Mouse (Mus musculus) limb, embryonic 14.5 days (tissue): ENCODE measurements around the gene Hpgds. TPM values are rescaled to one million over a fixed set of nuclear protein-coding genes. Genes with fewer than 3 reads are reported as not detected.

Source experiments
- ATAC-seq: fragments of 200-750 bp; cut with Nextera tagmentation; 2 replicates; pipeline ENCODE4 v1.8.0; 2017; ENCODE audit warnings: low read depth, moderate number of reproducible peaks, moderate TSS enrichment; ENCODE audit not compliant: low FRiP score
- DNase-seq: peaks from one replicate; pipeline ENCODE4 v3.0.0-alpha.2; 2015; ENCODE audit warnings: low spot score
- H3K27ac ChIP-seq: fragments of 300-500 bp; sonication (generic); replicated peaks from 2 replicates; pipeline ENCODE4 v1.5.1; 2014; ENCODE audit warnings: low read depth, mild to moderate bottlenecking, low read length, moderate library complexity, mixed read lengths
- H3K27me3 ChIP-seq: fragments of 300-500 bp; sonication (generic); 2 replicates; pipeline ENCODE4 v1.6.1; 2014; ENCODE audit warnings: low read length, mixed read lengths; ENCODE audit not compliant: control insufficient read depth, insufficient read depth
- H3K36me3 ChIP-seq: fragments of 300-500 bp; sonication (generic); 2 replicates; pipeline ENCODE4 v1.6.1; 2014; ENCODE audit warnings: mild to moderate bottlenecking, low read length, moderate library complexity, mixed read lengths; ENCODE audit not compliant: control insufficient read depth, insufficient read depth
- H3K4me1 ChIP-seq: fragments of 300-500 bp; sonication (generic); 2 replicates; pipeline ENCODE4 v1.6.1; 2014; ENCODE audit warnings: antibody characterized with exemption, low read length, mixed read lengths; ENCODE audit not compliant: control insufficient read depth, insufficient read depth
- H3K4me2 ChIP-seq: fragments of 300-500 bp; sonication (generic); replicated peaks from 2 replicates; pipeline ENCODE4 v1.6.1; 2014; ENCODE audit warnings: low read depth, mild to moderate bottlenecking, low read length, moderate library complexity; ENCODE audit not compliant: severe bottlenecking
- H3K4me3 ChIP-seq: fragments of 300-500 bp; sonication (generic); replicated peaks from 2 replicates; pipeline ENCODE4 v1.5.1; 2014; ENCODE audit warnings: low read length
- H3K9ac ChIP-seq: fragments of 300-500 bp; sonication (generic); 2 replicates; pipeline ENCODE4 v1.6.1; 2014; ENCODE audit warnings: mild to moderate bottlenecking, low read depth, low read length, moderate library complexity; ENCODE audit not compliant: severe bottlenecking
- H3K9me3 ChIP-seq: fragments of 300-500 bp; sonication (generic); 2 replicates; pipeline ENCODE4 v1.6.1; 2016; ENCODE audit warnings: low read length; ENCODE audit not compliant: control insufficient read depth
- POLR2A ChIP-seq: fragments of 200-500 bp; IDR thresholded peaks from 2 replicates; pipeline ENCODE4 v1.8.0; 2012; ENCODE audit warnings: inconsistent platforms, mild to moderate bottlenecking, moderate library complexity, borderline replicate concordance; ENCODE audit not compliant: insufficient read depth, insufficient read length; ENCODE audit errors: extremely low read depth
- WGBS: fragments of 180-500 bp; shearing (Covaris S2); extraction: QIAGEN DNeasy Blood & Tissue Kit; methylation state at CpG from one replicate; pipeline ENCODE4 v1.1.7; 2014; 5-methylcytosine and 5-hydroxymethylcytosine counted together
- polyA plus RNA-seq, 2 experiments: library from polyadenylated mRNA; depleted of rRNA in 1 of 2; stranded (reverse) in 1 of 2; unstranded in 1 of 2; fragments of >200 nt; fragmentation: Nextera tagmentation in 1 of 2; extraction: Ambion mirVana in 1 of 2; gene quantifications; 2 replicates each; pipeline versions ENCODE4 v1.2.1 to v1.2.3; 2012 to 2014

Gene Hpgds
- polyA plus RNA-seq (2012; rRNA removed) = 7.6 and 7.7 TPM in 2 replicates
- 10.0 and 11.4 TPM in 2 replicates for polyA plus RNA-seq (2014; fragmentation: Nextera tagmentation; extraction: Ambion mirVana)

GRCm38 (mm10) chr6:65144621-65145205 lies at the start of gene Hpgds:
Gene Hpgds, minus strand, starts transcription at chr6:65144908.
- Histone ChIP-seq H3K9ac (no peak within 1 kb of the TSS), H3K4me2 (no peak within 1 kb of the TSS), H3K27me3 (no peaks in the 10 kb centered on the region), H3K4me1 (no peaks in the 10 kb centered on the region), H3K4me3 (no peak within 1 kb of the TSS), H3K9me3 (no peaks in the 10 kb centered on the region), H3K36me3 (no peaks in the 10 kb centered on the region), H3K27ac (no peak within 1 kb of the TSS)
- no peak for TF ChIP-seq POLR2A
- ATAC-seq (no peak), DNase-seq (no peak)
- WGBS = 59% methylated on average over 16 of the region's 16 CpGs

DNA sequence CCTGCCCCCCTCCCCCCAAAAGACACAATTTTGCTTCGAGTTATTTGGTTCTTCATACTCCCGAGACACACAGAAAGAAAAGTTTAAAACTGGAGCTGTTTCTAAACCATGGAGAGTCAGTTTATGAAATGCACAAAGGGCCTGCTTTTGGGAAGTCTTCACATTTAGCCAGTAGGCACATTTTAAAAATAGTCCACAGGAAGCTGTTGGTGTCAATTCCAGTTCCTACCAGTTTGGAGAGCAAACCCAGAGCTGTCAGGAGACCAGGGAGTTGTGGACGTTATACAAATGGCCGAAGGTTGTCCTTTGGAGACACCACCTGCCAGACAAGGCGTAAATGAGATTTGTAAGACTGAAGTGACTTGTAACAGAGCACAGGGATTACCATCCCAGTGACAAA lies 20.3 kb upstream of the Hpgds start:
- Histone ChIP-seq H3K9me3 (no peaks in the 10 kb centered on the region), H3K4me2 (no peak overlapping the region), H3K27ac (no peak overlapping the region), H3K36me3 (no peaks in the 10 kb centered on the region), H3K4me3 (no peak overlapping the region), H3K4me1 (no peaks in the 10 kb centered on the region), H3K27me3 (no peaks in the 10 kb centered on the region), H3K9ac (no peak overlapping the region)
- no peak for ATAC-seq
- WGBS = 47% methylated on average over 5 of the region's 5 CpGs
- TF ChIP-seq POLR2A = no peak
- no peak for DNase-seq

DNA sequence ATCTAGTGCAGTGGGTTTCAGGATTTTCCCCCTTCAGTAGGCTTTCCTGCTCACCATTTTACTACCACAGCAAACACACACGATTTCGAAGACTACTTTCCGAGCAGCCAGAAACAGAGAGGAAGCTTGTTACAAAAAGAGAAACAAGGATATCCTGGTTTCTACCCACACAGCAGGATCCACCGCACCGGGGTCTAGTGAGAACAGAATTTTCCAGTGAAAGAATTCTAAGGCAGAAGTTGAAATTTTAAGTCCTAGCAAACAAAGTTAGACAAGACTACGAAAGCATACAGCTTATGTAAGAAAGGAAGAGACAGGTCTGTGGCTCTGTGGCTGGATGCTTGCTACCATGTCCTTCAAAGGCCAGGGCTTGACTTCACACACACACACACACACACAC lies 19.4 kb upstream of the Hpgds start:
- WGBS = 75% methylated on average over 6 of the region's 6 CpGs
- Histone ChIP-seq H3K9ac (no peak overlapping the region), H3K4me3 (no peak overlapping the region), H3K36me3 (no peaks in the 10 kb centered on the region), H3K27me3 (no peaks in the 10 kb centered on the region), H3K4me1 (no peaks in the 10 kb centered on the region), H3K4me2 (no peak overlapping the region), H3K27ac (no peak overlapping the region), H3K9me3 (no peaks in the 10 kb centered on the region)
- TF ChIP-seq POLR2A = no peak
- DNase-seq (no peak), ATAC-seq (no peak)

GRCm38 (mm10) chr6:65159381-65159942 lies 14.8 kb upstream of the Hpgds start:
- Histone ChIP-seq H3K9me3 (no peaks in the 10 kb centered on the region), H3K4me1 (no peaks in the 10 kb centered on the region), H3K4me2 (no peak overlapping the region), H3K27ac (no peak overlapping the region), H3K4me3 (no peak overlapping the region), H3K27me3 (no peaks in the 10 kb centered on the region), H3K9ac (no peak overlapping the region), H3K36me3 (no peaks in the 10 kb centered on the region)
- 87% methylated on average over 4 of the region's 4 CpGs for WGBS
- no peak for TF ChIP-seq POLR2A
- no peak for ATAC-seq
- DNase-seq = no peak

DNA sequence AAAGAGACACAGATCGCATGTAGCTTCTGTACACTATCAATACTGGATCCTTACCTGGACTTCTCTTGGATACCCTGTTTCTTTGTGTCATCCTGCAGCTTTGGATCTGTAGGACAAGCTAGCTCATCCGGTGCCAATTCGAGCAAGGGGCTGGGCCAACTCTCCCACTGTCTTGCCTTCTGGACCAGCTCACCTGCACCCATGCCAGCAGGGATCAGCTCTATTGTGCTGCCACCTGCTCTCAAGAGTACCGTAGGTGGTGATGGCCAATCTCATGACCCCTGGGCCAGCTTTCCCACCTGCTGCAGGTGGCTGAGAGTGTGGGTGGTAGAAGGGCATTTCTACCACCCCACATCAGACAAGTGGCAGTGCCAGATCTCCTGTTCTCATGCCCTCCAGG lies 12.3 kb upstream of the Hpgds start:
- ATAC-seq = no peak
- no peak overlapping the region for H3K4me3 ChIP-seq
- no peak for TF ChIP-seq POLR2A
- no peak for DNase-seq
- no peaks in the 10 kb centered on the region for H3K9me3 ChIP-seq
- H3K9ac ChIP-seq = no peak overlapping the region
- no peak overlapping the region for H3K27ac ChIP-seq
- H3K4me1 ChIP-seq = no peaks in the 10 kb centered on the region
- 91% methylated on average over 4 of the region's 4 CpGs for WGBS
- H3K27me3 ChIP-seq = no peaks in the 10 kb centered on the region
- H3K36me3 ChIP-seq = no peaks in the 10 kb centered on the region
- no peak overlapping the region for H3K4me2 ChIP-seq
